Mouse (Mus musculus) stomach, postnatal 0 days (tissue): ENCODE data around the gene Arpc5l. TPM values are rescaled to one million over a fixed set of nuclear protein-coding genes. Genes with fewer than 3 reads are reported as not detected.
A peak's percentile ranks its signal among the peaks of the same experiment; 100 is the strongest.
"Not testable (repeated sequence)": the region's sequence is repeated elsewhere in the genome, so short reads cannot be mapped to it uniquely, and the experiment has no call there.

Source experiments
- ATAC-seq: fragments of 200-750 bp; cut with Nextera tagmentation; 2 replicates; pipeline ENCODE4 v1.8.0; 2017; ENCODE audit not compliant: low FRiP score, low TSS enrichment
- DNase-seq: peaks from one replicate; pipeline ENCODE4 v3.0.0-alpha.2; 2016; ENCODE audit warnings: low spot score
- H3K27ac ChIP-seq: fragments of 300-500 bp; sonication (generic); replicated peaks from 2 replicates; pipeline ENCODE4 v1.5.1; 2014; ENCODE audit warnings: mild to moderate bottlenecking, control low read depth
- H3K27me3 ChIP-seq: fragments of 300-500 bp; sonication (generic); 2 replicates; pipeline ENCODE4 v1.6.1; 2014; ENCODE audit warnings: low read length; ENCODE audit not compliant: control insufficient read depth, insufficient read depth
- H3K36me3 ChIP-seq: fragments of 300-500 bp; sonication (generic); 2 replicates; pipeline ENCODE4 v1.6.1; 2014; ENCODE audit warnings: low read length, mixed read lengths; ENCODE audit not compliant: control insufficient read depth, insufficient read depth
- H3K4me1 ChIP-seq: fragments of 300-500 bp; sonication (generic); replicated peaks from 2 replicates; pipeline ENCODE4 v1.6.1; 2014; ENCODE audit warnings: antibody characterized with exemption; ENCODE audit not compliant: control insufficient read depth, insufficient read depth
- H3K4me2 ChIP-seq: fragments of 300-500 bp; sonication (generic); replicated peaks from 2 replicates; pipeline ENCODE4 v1.6.1; 2014; ENCODE audit warnings: low read depth, mild to moderate bottlenecking, control low read depth, moderate library complexity
- H3K4me3 ChIP-seq: fragments of 300-500 bp; sonication (generic); 2 replicates; pipeline ENCODE4 v1.5.1; 2014; ENCODE audit warnings: low read depth, low read length, control low read depth
- H3K9ac ChIP-seq: fragments of 300-500 bp; sonication (generic); 2 replicates; pipeline ENCODE4 v1.6.1; 2014; ENCODE audit warnings: mild to moderate bottlenecking, low read length, control low read depth, mixed read lengths
- H3K9me3 ChIP-seq: fragments of 300-500 bp; sonication (generic); 2 replicates; pipeline ENCODE4 v1.6.1; 2016; ENCODE audit warnings: low read length; ENCODE audit not compliant: control insufficient read depth
- CTCF ChIP-seq: IDR thresholded peaks from 2 replicates; pipeline ENCODE4 v1.5.1; 2016; ENCODE audit warnings: antibody characterized with exemption, low read depth, mild to moderate bottlenecking, moderate library complexity
- EP300 ChIP-seq: optimal IDR thresholded peaks from 2 replicates; pipeline ENCODE3; 2016; ENCODE audit warnings: antibody characterized with exemption
- WGBS: fragments of 180-500 bp; shearing (Covaris S2); extraction: QIAGEN DNeasy Blood & Tissue Kit; methylation state at CpG from one replicate; pipeline ENCODE4 v1.1.7; 2014; 5-methylcytosine and 5-hydroxymethylcytosine counted together
- polyA plus RNA-seq: library from polyadenylated mRNA; unstranded; fragments of >200 nt; fragmentation: Nextera tagmentation; extraction: Ambion mirVana; gene quantifications from 2 replicates; pipeline ENCODE4 v1.2.1, GENCODE M21; 2015

The Arpc5l gene
- polyA plus RNA-seq, 1 experiment from 2014 or later, result 142 TPM

GRCm38 (mm10) chr2:39007865-39008264 is 2.7 kb downstream of the Arpc5l start:
- H3K4me1 ChIP-seq, result peaks cover 6% of the 10 kb centered on the region
- peak overlapping the region; percentile 92 for H3K4me2 ChIP-seq
- under 1% methylated on average over 31 of the region's 44 CpGs for WGBS
- peaks cover 4% of the 10 kb centered on the region for H3K36me3 ChIP-seq
- peak; percentile 20 for TF ChIP-seq CTCF
- peak; percentile 52 for TF ChIP-seq EP300
- peak overlapping the region; percentile 97 for H3K27ac ChIP-seq
- H3K9ac ChIP-seq, result peak overlapping the region; percentile 94
- peak overlapping the region; percentile 87 for H3K4me3 ChIP-seq
- no peaks in the 10 kb centered on the region for H3K9me3 ChIP-seq
- DNase-seq, result peak; percentile 95
- ATAC-seq, result peak; percentile 86
- no peaks in the 10 kb centered on the region for H3K27me3 ChIP-seq

GRCm38 (mm10) chr2:39008350-39008851 is 3.3 kb downstream of the Arpc5l start:
- peak overlapping the region; percentile 97 for H3K27ac ChIP-seq
- ATAC-seq, result peak; percentile 47
- peak overlapping the region; percentile 87 for H3K4me3 ChIP-seq
- H3K36me3 ChIP-seq, result peaks cover 6% of the 10 kb centered on the region
- peak overlapping the region; percentile 92 for H3K4me2 ChIP-seq
- H3K27me3 ChIP-seq, result no peaks in the 10 kb centered on the region
- TF ChIP-seq EP300, result no peak
- TF ChIP-seq CTCF, result no peak
- WGBS, result 0% methylated on average over 25 of the region's 25 CpGs
- peaks cover 6% of the 10 kb centered on the region for H3K4me1 ChIP-seq
- no peaks in the 10 kb centered on the region for H3K9me3 ChIP-seq
- peak overlapping the region; percentile 94 for H3K9ac ChIP-seq
- DNase-seq, result peak; percentile 66

GRCm38 (mm10) chr2:39008954-39009365 is 3.8 kb downstream of the Arpc5l start:
- Histone ChIP-seq H3K27ac (peak overlapping the region; percentile 97), H3K36me3 (peaks cover 6% of the 10 kb centered on the region), H3K9ac (peak overlapping the region; percentile 94), H3K4me3 (peak overlapping the region; percentile 87), H3K27me3 (no peaks in the 10 kb centered on the region), H3K4me1 (peaks cover 6% of the 10 kb centered on the region), H3K9me3 (no peaks in the 10 kb centered on the region), H3K4me2 (peak overlapping the region; percentile 92)
- ATAC-seq (peak; percentile 43; the same call in 1 of the 2 replicates), DNase-seq (peak; percentile 77)
- 5% methylated on average over 3 of the region's 3 CpGs for WGBS
- TF ChIP-seq CTCF, result no peak
- no peak for TF ChIP-seq EP300

- not testable (repeated sequence) for H3K4me2 ChIP-seq, H3K4me1 ChIP-seq, H3K27ac ChIP-seq, H3K27me3 ChIP-seq, DNase-seq, H3K4me3 ChIP-seq, H3K9me3 ChIP-seq, H3K9ac ChIP-seq, ATAC-seq
- H3K36me3 ChIP-seq, result peaks cover 14% of the 10 kb centered on the region
- over 99% methylated on average over 4 of the region's 5 CpGs for WGBS
Measured at GRCm38 (mm10) chr2:39010144-39010543, 5.0 kb downstream of the Arpc5l start.

GRCm38 (mm10) chr2:39011264-39011663 is 6.1 kb downstream of the Arpc5l start:
- ATAC-seq (no peak), DNase-seq (no peak)
- peaks cover 22% of the 10 kb centered on the region for H3K36me3 ChIP-seq
- no peaks in the 10 kb centered on the region for H3K27me3 ChIP-seq
- no peak overlapping the region for H3K9ac ChIP-seq
- H3K9me3 ChIP-seq, result no peaks in the 10 kb centered on the region
- H3K4me2 ChIP-seq, result no peak overlapping the region
- H3K4me1 ChIP-seq, result 0 out of 2 replicates have a peak, but pooled peaks cover 4% of the 10 kb centered on the region
- H3K27ac ChIP-seq, result no peak overlapping the region
- no peak overlapping the region for H3K4me3 ChIP-seq
- no peak for TF ChIP-seq CTCF
- no peak for TF ChIP-seq EP300

- no peak for ATAC-seq
- no peaks in the 10 kb centered on the region for H3K27me3 ChIP-seq
- 78% methylated on average over 3 of the region's 3 CpGs for whole genome bisulfite sequencing
Measured at GRCm38 (mm10) chr2:39011971-39012370, 6.8 kb downstream of the Arpc5l start.

More at GRCm38 (mm10) chr2:39011971-39012370, 6.8 kb downstream of the Arpc5l start:
- Histone ChIP-seq H3K36me3 (peaks cover 25% of the 10 kb centered on the region), H3K9ac (no peak overlapping the region), H3K27ac (no peak overlapping the region), H3K4me3 (no peak overlapping the region), H3K9me3 (no peaks in the 10 kb centered on the region), H3K4me1 (0 out of 2 replicates have a peak, but pooled peaks cover 4% of the 10 kb centered on the region), H3K4me2 (no peak overlapping the region)
- TF ChIP-seq CTCF (no peak), EP300 (no peak)
- DNase-seq, result no peak
